Mouse (Mus musculus) ES-Bruce4 (cell line): ENCODE measurements at regions not wholly inside any gene's neighbourhood (a gene's known extent, or its start where the extent isn't known, plus 50 kb on each side); places are given as distances from the start of the nearest gene placed in this dataset.

Source experiments
- H3K27ac ChIP-seq: 2 replicates; pipeline ENCODE4 v1.5.1; 2012; ENCODE audit warnings: low read length, inconsistent platforms; ENCODE audit not compliant: insufficient read depth
- H3K27me3 ChIP-seq: 2 replicates; pipeline ENCODE4 v1.6.1; 2012; ENCODE audit warnings: mild to moderate bottlenecking, low read length, inconsistent platforms; ENCODE audit not compliant: control insufficient read depth, poor library complexity, insufficient read depth, severe bottlenecking
- H3K36me3 ChIP-seq: 2 replicates; pipeline ENCODE4 v1.6.1; 2012; ENCODE audit warnings: inconsistent platforms, mild to moderate bottlenecking, low read length, moderate library complexity; ENCODE audit not compliant: control insufficient read depth, poor library complexity, insufficient read depth, severe bottlenecking
- H3K4me1 ChIP-seq: one replicate; pipeline ENCODE4 v1.8.1; 2011; ENCODE audit warnings: low read length; ENCODE audit not compliant: control insufficient read depth, insufficient read depth
- H3K4me3 ChIP-seq: 2 replicates; pipeline ENCODE4 v1.5.1; 2011; ENCODE audit warnings: low read depth, mild to moderate bottlenecking, low read length
- H3K9ac ChIP-seq: 2 replicates; pipeline ENCODE4 v1.6.1; 2012; ENCODE audit warnings: low read depth, mild to moderate bottlenecking, inconsistent platforms; ENCODE audit not compliant: poor library complexity, severe bottlenecking
- H3K9me3 ChIP-seq: replicated peaks from 2 replicates; pipeline ENCODE4 v1.6.1; 2012; ENCODE audit warnings: mild to moderate bottlenecking, low read length, inconsistent platforms; ENCODE audit not compliant: control insufficient read depth, poor library complexity, insufficient read depth, severe bottlenecking
- CTCF ChIP-seq: IDR thresholded peaks from one replicate; pipeline ENCODE4 v1.8.1; 2011; ENCODE audit warnings: low read depth, low read length
- EP300 ChIP-seq: IDR thresholded peaks from 2 replicates; pipeline ENCODE4 v1.6.1; 2011; ENCODE audit warnings: low read depth, low read length; ENCODE audit not compliant: insufficient read depth
- POLR2A ChIP-seq: IDR thresholded peaks from one replicate; pipeline ENCODE4 v1.8.1; 2011; ENCODE audit warnings: low read length; ENCODE audit not compliant: insufficient read depth

DNA sequence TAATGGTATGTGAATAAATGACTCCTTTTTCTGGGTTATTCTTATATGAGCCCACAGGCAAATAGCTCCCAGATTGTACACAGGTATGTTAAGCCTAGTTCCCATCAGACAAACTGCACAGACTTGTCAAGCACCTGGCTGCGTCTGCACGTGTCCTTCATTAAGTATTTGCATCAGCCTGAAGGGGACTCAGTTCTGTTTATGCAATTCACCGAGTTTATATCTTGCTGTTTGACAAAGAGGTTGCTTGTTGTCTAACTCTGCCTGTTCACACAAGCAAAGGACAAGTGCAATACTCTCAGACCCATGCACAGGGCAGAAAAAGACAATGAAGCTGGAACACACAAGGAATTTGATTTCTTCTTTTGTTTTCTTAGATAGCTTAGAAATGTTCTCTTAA lies 215.2 kb downstream of the Arl4a start:
- H3K9me3 ChIP-seq: no peaks in the 10 kb centered on the region
- no peak overlapping the region for H3K4me3 ChIP-seq
- no peak overlapping the region for H3K27ac ChIP-seq
- no peak for TF ChIP-seq EP300
- no peak for TF ChIP-seq POLR2A
- TF ChIP-seq CTCF: no peak
- H3K36me3 ChIP-seq: no peaks in the 10 kb centered on the region
- H3K4me1 ChIP-seq: no peaks in the 10 kb centered on the region
- no peak overlapping the region for H3K9ac ChIP-seq
- no peaks in the 10 kb centered on the region for H3K27me3 ChIP-seq

DNA sequence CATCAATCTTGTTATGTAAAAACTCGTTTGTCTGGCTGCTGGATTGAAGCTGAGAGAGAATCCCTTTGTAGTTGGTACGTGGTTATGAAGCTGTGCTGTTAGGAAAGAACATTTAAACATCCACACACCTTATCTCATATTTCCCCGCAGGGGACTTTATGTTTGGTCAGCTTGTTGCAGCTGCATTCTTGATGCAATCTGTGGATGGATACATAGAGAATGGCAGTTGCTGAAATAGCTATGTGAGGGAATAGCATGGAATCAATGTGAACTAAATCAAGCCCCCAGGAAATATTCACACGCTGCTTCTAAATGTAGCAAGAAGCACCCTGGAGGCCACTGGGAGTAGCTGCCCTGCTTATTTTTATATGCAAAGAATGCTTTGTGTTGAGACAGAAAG lies 236.3 kb downstream of the Arl4a start:
- no peaks in the 10 kb centered on the region for H3K27me3 ChIP-seq
- no peak overlapping the region for H3K9ac ChIP-seq
- H3K4me3 ChIP-seq: no peak overlapping the region

DNA sequence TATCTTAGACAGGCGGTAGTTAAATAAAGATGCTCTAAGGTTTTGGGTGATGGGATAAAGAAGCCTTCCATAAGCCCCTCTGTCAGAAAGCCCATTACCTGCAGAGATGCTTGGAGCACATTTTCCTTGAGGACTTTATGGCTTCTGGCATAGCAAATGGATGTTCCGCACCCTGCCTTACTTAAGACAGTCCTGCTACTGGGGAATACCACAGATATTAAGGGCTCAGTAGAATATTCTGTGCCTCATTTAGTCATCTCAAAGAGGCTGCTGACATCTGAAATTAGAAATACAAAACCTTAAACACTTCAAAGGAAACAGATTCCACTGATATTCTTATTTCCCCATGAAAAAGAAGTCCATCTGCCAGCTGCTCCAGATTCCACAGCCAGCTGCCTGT lies 240.0 kb downstream of the Arl4a start:
- no peak overlapping the region for H3K27ac ChIP-seq
- no peaks in the 10 kb centered on the region for H3K36me3 ChIP-seq
- no peak overlapping the region for H3K4me3 ChIP-seq
- TF ChIP-seq POLR2A (no peak), CTCF (no peak), EP300 (no peak)
- H3K9me3 ChIP-seq: no peaks in the 10 kb centered on the region
- no peak overlapping the region for H3K9ac ChIP-seq
- no peaks in the 10 kb centered on the region for H3K4me1 ChIP-seq
- no peaks in the 10 kb centered on the region for H3K27me3 ChIP-seq

More for the DNA sequence above, 236.3 kb downstream of the Arl4a start:
- no peaks in the 10 kb centered on the region for H3K9me3 ChIP-seq
- H3K36me3 ChIP-seq: no peaks in the 10 kb centered on the region
- H3K27ac ChIP-seq: no peak overlapping the region
- H3K4me1 ChIP-seq: no peaks in the 10 kb centered on the region
- no peak for TF ChIP-seq POLR2A
- no peak for TF ChIP-seq CTCF
- TF ChIP-seq EP300: no peak

DNA sequence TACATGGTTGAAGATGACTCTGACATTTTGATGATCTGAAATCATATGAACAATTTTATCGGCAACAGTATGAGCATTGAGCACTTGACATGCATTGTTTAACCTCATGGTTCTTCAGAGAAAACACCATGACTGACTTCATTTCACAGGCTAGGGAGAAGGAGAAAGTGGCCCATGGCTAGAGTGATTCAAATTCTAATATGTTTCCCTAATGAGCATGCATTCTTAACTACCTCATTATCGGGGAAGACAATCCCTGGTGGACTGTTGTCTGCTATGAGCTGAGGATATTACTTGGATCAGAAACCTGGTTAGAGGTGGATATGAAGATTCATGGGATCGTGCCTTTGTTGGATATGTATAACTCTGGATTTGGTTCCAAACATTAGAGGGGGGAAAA lies 240.9 kb downstream of the Arl4a start:
- Histone ChIP-seq H3K4me3 (no peak overlapping the region), H3K9me3 (no peaks in the 10 kb centered on the region), H3K4me1 (no peaks in the 10 kb centered on the region), H3K9ac (no peak overlapping the region), H3K27me3 (no peaks in the 10 kb centered on the region), H3K36me3 (no peaks in the 10 kb centered on the region), H3K27ac (no peak overlapping the region)
- TF ChIP-seq EP300 (no peak), CTCF (no peak), POLR2A (no peak)

DNA sequence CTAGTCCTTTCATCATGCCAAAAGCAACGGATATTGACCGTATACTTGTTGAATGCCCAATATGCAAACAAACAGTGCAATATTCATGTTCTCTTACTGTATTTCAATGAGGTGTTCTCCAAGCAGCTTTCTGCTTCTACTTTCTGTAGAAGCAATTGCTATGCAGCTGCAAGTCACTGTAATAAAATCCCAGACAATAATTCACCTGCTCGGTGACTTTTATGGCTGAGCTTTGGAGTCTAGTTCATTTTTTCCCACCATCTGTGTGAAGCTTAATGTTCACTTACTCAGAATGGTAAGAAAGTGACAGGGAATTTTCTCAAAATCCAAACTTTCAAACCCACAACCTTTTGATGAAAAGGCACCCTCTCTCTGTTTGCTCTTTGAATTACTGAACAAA lies 252.8 kb downstream of the Arl4a start:
- H3K36me3 ChIP-seq: no peaks in the 10 kb centered on the region
- H3K27ac ChIP-seq: no peak overlapping the region
- no peaks in the 10 kb centered on the region for H3K4me1 ChIP-seq
- H3K9me3 ChIP-seq: no peaks in the 10 kb centered on the region
- no peak overlapping the region for H3K9ac ChIP-seq
- no peaks in the 10 kb centered on the region for H3K27me3 ChIP-seq
- H3K4me3 ChIP-seq: no peak overlapping the region
- no peak for TF ChIP-seq CTCF
- TF ChIP-seq POLR2A: no peak
- no peak for TF ChIP-seq EP300

DNA sequence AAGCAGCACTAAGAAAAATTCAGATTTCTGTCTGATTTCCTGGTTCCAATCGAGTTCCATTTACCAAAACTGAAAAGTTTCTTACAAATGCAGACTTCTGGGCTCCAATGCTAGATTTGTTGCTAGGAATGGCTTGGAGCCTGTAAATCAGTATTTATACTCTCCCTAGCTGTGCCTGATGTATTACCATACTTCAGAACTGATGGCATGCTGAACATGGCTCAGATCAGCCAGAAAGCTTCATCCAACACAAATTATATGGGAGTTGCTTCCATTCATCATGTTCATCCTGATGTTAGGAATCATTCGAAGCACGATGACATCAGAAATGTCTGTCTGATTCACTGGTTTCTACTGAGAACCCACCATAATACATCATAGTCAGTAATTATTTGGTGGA lies 253.3 kb downstream of the Arl4a start:
- TF ChIP-seq EP300 (no peak), POLR2A (no peak), CTCF (no peak)
- Histone ChIP-seq H3K9ac (no peak overlapping the region), H3K27ac (no peak overlapping the region), H3K4me3 (no peak overlapping the region), H3K4me1 (no peaks in the 10 kb centered on the region), H3K9me3 (no peaks in the 10 kb centered on the region), H3K36me3 (no peaks in the 10 kb centered on the region), H3K27me3 (no peaks in the 10 kb centered on the region)
